Mouse (Mus musculus) urinary bladder, postnatal 25 days (tissue): Measurements from ENCODE around the gene Nup54.

Source experiments
- DNase-seq: peaks from one replicate; pipeline ENCODE4 v3.0.0; 2022; ENCODE audit warnings: low spot score

Gene Nup54

DNA sequence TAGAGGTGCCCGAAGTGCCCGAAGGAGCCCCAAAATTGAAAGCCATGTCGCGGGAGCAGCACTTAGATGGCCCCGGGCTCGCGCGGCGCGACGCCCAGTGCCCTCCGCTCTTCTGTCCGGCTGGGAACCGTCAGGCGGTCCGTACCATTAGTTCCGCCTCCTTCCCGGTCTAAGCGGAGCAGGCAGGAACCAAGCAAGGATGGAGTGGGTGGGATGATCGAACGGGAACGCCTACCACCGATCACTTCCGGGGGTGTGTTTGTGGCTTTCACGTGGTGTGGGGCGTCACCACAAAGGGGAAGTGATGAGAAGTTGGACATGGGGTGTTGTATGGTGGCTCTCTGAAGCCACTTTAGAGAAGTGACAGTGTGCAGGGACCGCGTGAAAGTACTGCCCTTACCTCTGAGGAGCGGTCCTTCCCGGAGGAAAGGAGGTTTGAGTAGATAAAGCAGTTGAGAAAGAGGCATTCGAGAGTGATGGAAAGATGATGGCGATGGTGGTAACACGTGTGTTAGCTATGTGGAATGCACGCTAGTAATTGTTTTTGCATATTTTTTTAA is at the start of gene Nup54:
Gene Nup54 (minus strand): TSS at position 195 of the 560 bp plus-strand sequence.
- DNase-seq = peak; percentile 88

DNA sequence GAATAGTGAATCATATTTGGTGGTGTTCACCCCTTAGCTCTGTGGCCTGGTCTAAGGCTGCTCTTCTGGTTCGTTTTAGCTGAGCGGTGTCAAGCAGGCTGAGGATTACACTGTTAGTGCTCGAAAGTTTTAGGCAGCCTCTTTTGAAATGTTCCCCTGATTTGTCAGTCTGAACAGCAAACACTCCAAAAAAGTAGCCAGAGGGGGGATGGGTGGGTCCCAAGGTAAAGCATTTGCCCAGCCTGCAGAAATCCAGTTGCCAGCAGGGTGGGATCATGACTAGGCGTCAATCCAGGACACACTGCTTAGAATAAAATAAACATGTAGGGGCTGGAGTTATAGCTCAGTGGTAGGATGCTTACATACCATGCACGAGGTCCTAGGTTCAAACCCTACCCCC is 37.8 kb upstream of the Nup54 start:
- no peak for DNase-seq

DNA sequence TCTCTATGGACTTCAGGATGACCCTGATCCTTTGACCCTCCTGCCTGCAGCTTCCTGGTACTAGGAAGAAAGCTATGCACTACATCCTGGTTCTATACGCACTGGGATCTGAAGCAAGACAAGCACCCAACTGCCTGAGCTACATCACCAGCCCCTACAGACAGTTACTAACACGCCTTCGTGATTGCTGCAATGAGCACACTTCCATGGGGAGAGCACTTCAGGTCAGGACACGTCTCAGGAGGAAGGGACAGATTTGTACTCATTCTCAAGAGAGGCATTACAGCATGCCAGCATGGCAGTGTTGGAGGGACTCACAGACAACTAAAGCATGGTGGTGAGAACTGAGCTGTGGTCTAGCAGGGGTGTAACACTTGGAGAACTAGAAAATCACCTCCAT is 36.5 kb upstream of the Nup54 start:
- no peak for DNase-seq

DNA sequence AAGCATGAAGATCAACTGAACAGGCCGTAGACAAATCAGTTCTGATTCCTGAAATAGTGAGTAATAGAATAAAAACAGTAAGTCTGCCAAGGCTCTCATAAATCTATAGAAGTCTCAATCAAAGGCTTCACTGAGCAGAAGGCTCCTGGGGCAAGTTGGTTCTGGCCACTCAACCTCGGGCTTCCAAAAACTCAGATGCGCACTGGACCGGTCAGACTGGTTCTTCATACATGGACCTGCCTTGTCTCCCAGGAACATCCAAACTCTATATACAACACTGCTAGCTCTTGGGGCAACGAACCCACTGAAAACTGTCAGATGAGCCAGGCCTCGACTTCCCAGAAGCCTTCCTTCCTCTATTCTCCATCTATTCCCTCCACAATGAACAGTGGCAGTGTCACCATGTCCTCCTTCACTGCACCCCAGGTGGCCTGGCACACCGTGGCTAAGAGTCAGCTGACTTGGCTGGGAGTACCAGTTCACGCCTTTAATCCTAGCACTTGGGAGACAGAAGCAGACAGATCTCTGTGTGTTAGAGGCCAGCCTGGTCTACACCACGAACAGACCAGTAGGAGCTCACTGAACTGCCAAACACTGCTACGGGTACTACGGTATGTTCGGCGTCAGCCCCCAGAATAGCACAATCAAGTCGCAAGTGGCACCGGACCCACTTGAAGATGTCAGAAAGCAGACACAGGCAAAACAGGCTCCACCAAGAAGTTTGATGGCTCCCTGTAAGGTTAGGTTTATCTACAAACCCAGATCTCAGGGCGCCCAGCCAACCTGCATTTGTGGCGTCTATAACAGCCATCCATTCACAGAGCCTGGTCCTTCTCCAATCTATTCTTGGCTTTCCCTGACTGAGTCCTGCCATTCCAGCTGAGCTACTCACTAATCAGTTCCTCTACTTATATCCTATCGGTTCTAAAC is 34.4 kb upstream of the Nup54 start:
- no peak for DNase-seq

DNA sequence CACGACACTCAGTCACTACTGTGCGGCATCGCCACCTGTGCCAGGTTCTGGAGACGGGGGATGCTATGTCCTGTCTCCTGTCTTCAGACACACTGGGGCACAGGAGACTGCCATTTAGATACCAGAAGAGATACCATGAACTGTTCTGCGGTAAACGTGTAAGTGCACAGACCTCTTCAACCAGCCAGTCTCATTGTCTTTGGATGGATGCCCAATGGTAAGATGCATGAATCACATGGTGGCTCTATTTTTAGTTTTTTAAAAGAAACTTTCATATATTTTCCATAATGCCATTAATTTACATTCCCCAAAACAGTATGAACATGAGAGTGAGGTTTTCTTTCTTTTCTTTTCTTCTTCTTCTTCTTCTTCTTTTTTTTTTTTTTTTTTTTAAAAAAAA is 33.2 kb upstream of the Nup54 start:
- no peak for DNase-seq

DNA sequence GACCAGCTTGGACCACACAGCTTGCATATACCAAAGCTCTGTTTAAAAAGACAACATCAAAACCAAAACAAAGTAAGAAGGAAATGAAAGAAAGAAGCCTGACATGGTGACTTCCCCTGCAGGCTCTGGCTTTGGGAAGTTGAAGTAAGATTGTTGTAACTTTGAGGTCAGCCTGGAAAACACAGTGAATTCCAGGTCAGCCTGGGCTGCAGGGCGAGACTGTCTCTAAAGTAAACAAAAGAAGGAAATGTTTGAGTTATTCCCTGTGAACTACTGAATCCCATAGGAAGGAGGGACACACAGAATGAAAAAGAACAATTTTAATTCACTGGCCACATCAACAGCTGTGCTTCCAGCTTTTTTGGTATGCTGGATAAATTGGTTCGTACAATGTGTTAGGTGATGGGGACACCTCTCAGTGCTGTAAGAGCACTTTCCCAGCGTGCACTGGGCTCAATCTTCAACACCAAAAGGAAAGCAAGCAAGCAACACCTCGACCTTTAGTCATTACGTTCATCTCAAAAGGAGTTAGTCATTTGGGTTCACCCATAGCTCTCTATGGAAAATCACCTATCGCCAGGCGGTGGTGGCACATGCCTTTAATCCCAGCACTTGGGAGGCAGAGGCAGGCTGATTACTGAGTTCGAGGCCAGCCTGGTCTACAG is 32.2 kb upstream of the Nup54 start:
- no peak for DNase-seq

DNA sequence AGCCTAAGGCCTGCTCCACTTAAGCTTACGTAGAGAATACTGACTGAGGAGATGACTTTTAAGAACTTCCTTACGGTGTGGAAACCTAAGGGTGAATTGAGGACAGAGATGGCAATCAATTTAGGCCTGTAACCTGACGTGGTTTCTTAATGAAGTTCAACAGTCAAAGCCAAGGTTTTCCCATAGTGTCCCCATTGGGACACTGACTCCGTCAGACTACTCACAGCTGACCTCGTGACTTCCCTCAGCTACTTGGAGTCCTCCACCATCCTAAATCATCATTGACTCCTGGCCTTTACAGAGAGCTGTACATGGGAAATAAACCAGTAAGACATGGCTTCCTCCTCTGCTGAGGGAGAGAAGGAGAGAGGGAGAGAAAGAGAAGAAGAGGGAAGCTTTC is 30.5 kb upstream of the Nup54 start:
- DNase-seq = no peak

DNA sequence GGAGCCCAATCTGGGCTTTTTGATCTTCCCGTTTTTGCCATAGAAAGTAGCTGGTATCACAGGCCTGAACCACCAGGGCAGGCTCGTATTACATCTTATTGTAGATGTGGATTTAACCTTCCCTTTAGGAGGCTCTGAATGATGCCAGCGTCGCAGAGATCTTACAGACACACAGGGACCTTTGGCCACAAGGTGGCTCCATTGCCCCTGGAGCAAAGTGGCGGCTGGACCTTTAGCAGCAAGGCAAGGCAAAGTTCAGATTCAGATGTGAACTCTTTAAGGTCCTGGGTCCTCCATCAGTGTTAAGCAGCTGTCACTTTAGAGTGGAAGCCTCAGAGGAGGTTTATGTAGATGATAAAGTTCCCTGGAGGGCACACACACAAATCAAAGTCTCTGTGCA is 26.3 kb upstream of the Nup54 start:
- DNase-seq = peak; percentile 60

DNA sequence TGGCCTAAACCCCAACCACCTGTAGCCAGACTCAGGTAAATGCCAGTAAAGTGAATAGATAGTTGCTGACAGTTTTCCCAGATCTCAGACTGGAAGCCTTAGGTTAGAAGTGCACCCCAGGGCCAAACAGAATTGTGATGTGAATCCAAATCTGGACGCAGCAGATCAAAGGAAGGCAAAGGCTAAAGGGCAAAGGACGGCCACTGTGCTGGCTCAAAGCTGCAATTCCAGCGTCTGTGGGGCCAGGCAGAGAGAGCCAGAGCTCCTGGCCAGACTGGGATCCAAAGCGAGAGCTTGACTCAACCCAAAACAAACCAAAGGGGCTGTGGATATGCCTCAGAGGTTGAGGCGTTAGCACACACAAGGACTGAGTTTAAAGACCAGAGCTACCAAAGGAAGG is 23.7 kb upstream of the Nup54 start:
- no peak for DNase-seq

DNA sequence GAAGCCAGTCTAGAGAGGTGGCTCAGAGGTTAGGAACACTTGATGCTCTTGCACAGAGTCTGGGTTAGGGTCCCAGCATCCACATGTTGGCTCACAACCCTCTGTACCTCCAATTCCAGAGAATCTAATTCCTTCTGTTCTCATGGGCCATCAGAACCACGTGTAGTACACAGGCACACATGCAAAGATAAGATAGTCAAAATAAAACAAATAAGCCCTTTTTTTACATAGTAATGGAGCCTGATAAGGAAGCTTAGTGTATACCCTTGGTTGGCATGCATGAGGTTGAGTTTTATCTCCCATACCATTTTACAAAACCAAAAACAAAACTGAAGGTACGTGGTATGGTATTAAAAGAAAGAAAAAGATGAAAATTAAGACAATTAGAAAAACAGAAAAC is 22.4 kb upstream of the Nup54 start:
- no peak for DNase-seq

DNA sequence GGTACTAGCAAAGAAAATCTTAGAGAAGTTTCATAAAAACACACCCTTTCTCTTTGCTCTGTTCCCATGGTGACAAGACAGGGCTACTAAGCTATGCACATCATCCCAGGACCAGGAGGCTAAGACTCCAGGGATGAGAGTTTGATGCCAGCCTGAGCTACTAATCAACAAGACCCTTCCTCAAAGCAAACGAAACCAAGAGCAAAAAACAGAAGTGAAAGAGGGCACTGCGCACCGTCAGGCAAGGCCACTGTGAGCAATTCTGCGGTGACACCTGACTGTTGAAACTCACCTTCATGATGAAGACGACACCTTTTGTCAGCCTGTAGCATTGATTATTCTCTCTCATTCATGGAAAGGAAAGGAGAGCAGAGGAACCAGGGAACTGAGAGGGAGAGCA is 17.9 kb upstream of the Nup54 start:
- no peak for DNase-seq

DNA sequence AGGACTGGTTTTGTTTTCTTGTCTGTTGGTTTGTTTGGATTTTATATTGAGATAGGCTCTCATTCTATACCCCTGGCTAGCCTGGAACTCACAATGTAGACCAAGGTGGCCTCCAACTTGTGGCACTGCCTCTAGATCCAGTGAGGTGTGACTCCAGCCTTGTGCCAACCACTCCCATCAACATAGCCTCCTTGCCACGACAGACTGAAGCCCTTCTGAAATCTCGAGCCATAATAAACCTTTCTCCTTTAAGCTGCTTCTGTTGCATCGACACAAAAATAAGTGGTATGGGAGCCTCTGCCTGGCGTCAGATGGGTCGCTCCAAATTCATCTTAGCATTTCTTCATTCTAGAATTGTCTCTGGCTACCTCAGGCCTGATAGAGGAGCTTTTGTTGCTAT is 11.7 kb upstream of the Nup54 start:
- no peak for DNase-seq

DNA sequence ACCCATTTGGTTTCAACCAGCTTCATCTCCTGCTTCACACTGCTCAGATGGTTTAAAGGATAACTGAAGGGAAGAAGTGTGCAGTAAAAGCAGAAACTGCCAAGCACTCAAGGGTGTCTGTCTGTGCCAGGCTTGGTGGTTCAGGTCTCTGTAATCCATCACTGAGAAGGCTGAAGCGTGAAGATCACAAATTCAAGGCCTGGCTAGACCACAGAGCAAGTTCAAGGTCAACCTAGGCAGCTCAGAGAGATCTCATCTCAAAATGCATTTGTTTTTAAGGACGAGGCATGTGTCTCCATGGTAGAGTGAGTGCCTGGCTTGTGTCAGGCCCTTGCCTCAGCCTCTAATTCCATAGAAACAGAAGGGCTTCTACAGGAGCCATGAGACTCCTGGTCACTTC is 10.0 kb upstream of the Nup54 start:
- no peak for DNase-seq

DNA sequence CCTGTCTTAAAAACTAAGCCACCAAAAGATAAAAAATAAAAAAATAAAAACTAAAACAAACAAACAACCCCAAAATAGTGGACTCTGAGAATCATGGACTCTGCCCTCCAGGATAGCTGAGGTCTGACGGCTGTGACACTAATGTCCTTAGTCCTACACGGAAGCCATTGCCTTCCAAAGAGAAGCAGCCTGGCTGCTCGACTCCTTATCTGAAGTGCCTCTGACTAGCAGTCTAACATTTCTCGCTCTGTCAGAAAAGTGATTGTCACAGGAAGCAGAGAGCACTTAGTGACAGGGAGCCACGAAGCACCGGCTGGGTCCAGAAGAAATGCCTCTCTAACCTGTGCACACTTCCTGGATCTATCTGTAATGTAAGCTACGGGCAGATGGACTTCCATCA is 7.9 kb upstream of the Nup54 start:
- no peak for DNase-seq

DNA sequence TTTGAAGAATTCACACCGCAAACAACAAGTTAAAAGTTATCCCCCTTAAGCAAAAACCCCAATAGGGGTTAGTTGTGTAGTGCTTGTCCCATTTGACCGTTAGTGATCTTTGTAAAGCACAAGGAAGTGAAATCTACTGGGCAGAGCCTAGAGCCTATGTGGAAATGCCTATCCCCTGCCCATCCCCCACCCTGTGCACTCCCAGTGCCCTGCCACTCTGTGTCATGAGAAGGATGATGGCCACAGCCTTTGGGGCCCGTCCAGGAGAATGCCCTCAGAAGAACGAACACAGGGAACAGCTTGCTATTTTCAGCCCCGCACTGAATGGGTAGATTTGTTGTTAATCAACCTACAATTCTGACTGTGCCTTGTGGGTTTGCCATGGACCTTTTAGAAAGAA is 6.5 kb upstream of the Nup54 start:
- DNase-seq = no peak

DNA sequence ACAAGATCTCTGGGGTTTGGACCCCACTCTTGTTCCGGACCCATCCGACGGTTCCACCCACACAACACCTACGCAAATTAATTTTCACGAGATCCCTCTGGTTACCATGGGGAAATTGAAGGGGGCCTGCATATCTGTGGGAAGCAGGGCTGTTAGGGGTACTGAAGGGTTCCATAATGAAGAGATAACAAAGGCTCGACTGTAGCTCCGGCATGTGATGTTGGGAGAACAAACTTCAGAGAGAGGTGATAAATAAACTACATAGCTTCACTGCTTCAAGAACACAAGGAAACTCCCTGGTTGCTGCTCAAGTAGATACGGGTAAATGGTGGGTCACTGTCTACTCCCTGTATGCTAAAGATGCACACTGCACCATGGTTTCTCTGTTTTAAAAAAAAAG is 3.5 kb upstream of the Nup54 start:
- DNase-seq = no peak

DNA sequence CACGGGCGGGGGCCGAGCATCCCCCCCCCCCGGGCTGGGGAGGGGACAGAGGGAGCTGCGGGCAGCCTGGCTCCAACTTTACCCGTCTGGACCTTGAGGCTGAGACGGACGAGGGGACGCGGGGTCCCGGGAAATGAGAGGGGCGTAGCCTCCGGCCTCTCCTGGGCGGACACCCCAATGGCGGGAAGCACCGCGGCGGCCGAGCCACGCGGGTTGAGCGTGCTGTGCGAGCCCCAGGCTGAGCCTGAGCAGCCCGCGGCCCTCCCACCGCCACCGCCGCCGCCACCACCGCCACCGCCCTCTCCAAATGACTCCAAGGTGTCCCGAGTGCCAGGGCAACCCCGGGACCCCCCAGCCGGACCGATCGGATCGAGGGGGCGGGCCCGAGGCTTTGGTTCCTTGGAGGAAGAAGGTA is 441 bp downstream of the Nup54 start:
- peak; percentile 37 for DNase-seq

DNA sequence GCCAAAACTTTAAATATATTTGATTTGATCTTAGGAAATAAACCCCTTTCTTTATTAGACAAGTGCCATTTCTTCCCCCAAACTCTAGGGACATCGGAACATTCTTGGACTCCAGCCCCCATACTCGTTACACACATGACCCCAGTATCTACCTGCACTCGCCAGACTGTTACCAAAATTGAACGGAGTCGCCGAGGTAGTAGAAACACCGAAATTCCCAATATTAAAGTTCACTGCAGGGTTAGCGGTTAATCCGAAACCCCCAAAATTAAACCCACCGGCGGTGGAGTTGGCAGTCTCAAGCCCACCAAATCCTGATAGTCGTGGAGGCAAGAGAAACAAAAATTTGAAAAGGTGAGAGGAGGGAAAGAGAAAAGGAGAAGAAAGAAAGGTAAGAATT is 949 bp downstream of the Nup54 start:
- no peak for DNase-seq

DNA sequence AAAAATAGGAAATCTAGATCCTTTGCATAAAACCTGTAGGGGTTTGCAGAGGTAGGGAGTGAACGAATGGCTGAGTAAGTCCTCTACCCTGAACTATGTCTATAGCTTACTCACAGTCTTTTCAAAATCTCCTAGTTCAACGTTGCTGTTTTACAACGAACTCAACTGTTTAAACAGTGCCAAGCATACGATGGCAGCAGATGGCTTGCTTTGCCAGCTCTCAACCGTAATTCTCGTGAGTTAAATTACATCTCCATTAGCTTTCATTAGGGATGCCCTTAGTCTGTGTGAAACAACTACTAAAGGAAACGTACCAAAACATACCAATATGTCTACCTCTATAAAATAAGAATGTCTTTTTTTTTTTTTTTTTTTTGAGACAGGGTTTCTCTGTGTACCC is 3.4 kb downstream of the Nup54 start:
- DNase-seq = no peak

DNA sequence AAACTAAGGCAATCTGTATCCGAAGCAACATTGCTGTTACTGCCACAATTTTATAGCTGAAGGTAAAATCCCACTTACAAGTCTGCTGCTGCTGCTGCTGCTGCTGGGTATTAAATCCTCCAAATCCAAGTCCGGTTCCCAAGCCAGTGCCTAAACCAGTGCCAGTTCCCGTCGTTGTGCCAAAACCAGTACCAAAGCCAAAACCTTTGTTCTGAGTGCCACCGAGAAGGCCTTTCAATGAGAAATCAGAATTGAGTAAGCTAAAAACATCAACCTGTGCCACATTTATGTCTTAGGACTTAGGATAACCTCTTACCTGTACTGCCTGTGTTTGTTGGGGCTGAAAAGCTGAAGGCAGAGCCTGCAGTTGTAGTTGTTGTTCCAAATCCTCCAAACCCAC is 4.3 kb downstream of the Nup54 start:
- DNase-seq = no peak

DNA sequence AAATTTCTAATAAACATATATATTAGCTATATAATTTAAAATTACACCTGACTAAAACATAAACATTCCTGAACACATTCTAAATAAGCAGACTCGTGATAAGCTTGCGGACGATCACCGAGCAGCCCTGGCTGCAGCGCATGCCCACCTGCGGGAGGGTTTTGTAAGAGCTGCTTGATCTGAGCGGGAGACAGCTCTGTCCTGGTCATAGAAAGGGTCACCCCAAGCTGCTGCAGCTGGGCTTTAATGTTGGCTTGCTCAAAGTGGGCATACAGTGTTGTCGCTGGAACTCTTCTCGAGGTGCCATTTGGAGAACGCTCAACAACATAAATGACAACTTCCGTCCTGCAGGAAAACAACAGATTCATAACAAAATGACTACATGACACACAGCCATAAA is 10.9 kb downstream of the Nup54 start:
- no peak for DNase-seq

DNA sequence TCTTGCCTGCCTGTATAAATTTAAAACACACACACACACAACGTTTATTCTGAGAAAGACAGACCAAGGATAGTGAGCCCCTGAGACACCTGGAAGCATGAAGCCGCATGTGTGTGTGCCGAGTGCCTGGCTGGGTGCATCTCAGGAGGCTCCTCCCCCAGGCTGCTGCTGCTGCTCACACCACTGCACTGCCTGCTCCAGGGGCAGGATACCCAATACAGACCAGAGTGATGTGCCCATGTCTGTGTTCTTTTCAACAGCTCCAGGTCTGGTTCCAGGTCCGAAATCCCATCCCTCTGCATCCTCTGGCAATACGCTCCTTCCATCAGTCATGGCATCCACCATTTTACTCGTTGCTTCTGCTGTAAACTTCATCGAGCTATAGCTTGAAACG is 21.0 kb downstream of the Nup54 start:
- no peak for DNase-seq

DNA sequence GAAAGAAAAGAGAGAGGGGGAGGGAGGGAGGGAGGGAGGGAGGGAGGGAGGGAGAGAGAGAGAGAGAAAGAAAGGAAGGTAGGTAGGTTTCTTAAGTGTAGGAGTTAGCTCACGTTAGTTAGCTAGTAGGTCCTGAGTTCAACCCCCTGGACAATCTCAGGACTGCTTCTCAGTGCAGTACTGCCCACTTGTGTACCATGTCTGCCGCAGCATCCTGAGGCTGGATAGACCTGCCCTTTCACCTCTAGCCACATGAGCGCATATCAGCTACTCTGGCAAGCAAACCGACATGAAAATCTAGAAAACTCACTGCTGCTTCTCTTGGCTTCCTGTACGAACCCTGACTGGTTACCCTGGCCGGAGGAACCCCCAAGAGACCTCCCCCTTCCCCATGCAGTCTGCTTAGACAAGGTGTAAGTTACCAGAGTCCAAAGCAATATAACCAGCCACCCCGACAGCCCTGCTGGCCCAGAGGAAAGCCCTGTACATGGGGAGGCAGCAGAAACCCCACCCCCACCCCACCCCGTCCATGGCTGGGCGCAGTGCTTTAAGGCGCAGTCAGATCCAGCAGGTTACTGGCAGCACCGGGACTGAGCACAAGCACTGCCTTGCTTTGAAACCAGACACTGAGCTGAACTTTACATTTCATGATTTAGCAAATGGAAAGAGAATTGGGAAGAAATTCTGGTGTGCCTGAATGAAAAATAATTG is 21.6 kb downstream of the Nup54 start:
- DNase-seq = no peak
